Mouse (Mus musculus) stomach, postnatal 0 days (tissue): Measurements from ENCODE around the gene Surf6. TPM values are rescaled to one million over a fixed set of nuclear protein-coding genes. Genes with fewer than 3 reads are reported as not detected.
A peak's percentile ranks its signal among the peaks of the same experiment; 100 is the strongest.

Source experiments
- ATAC-seq: fragments of 200-750 bp; cut with Nextera tagmentation; 2 replicates; pipeline ENCODE4 v1.8.0; 2017; ENCODE audit not compliant: low FRiP score, low TSS enrichment
- DNase-seq: peaks from one replicate; pipeline ENCODE4 v3.0.0-alpha.2; 2016; ENCODE audit warnings: low spot score
- H3K27ac ChIP-seq: fragments of 300-500 bp; sonication (generic); replicated peaks from 2 replicates; pipeline ENCODE4 v1.5.1; 2014; ENCODE audit warnings: mild to moderate bottlenecking, control low read depth
- H3K27me3 ChIP-seq: fragments of 300-500 bp; sonication (generic); 2 replicates; pipeline ENCODE4 v1.6.1; 2014; ENCODE audit warnings: low read length; ENCODE audit not compliant: control insufficient read depth, insufficient read depth
- H3K36me3 ChIP-seq: fragments of 300-500 bp; sonication (generic); 2 replicates; pipeline ENCODE4 v1.6.1; 2014; ENCODE audit warnings: low read length, mixed read lengths; ENCODE audit not compliant: control insufficient read depth, insufficient read depth
- H3K4me1 ChIP-seq: fragments of 300-500 bp; sonication (generic); replicated peaks from 2 replicates; pipeline ENCODE4 v1.6.1; 2014; ENCODE audit warnings: antibody characterized with exemption; ENCODE audit not compliant: control insufficient read depth, insufficient read depth
- H3K4me2 ChIP-seq: fragments of 300-500 bp; sonication (generic); replicated peaks from 2 replicates; pipeline ENCODE4 v1.6.1; 2014; ENCODE audit warnings: low read depth, mild to moderate bottlenecking, control low read depth, moderate library complexity
- H3K4me3 ChIP-seq: fragments of 300-500 bp; sonication (generic); 2 replicates; pipeline ENCODE4 v1.5.1; 2014; ENCODE audit warnings: low read depth, low read length, control low read depth
- H3K9ac ChIP-seq: fragments of 300-500 bp; sonication (generic); 2 replicates; pipeline ENCODE4 v1.6.1; 2014; ENCODE audit warnings: mild to moderate bottlenecking, low read length, control low read depth, mixed read lengths
- H3K9me3 ChIP-seq: fragments of 300-500 bp; sonication (generic); 2 replicates; pipeline ENCODE4 v1.6.1; 2016; ENCODE audit warnings: low read length; ENCODE audit not compliant: control insufficient read depth
- CTCF ChIP-seq: IDR thresholded peaks from 2 replicates; pipeline ENCODE4 v1.5.1; 2016; ENCODE audit warnings: antibody characterized with exemption, low read depth, mild to moderate bottlenecking, moderate library complexity
- EP300 ChIP-seq: optimal IDR thresholded peaks from 2 replicates; pipeline ENCODE3; 2016; ENCODE audit warnings: antibody characterized with exemption
- WGBS: fragments of 180-500 bp; shearing (Covaris S2); extraction: QIAGEN DNeasy Blood & Tissue Kit; methylation state at CpG from one replicate; pipeline ENCODE4 v1.1.7; 2014; 5-methylcytosine and 5-hydroxymethylcytosine counted together
- polyA plus RNA-seq: library from polyadenylated mRNA; unstranded; fragments of >200 nt; fragmentation: Nextera tagmentation; extraction: Ambion mirVana; gene quantifications from 2 replicates; pipeline ENCODE4 v1.2.1, GENCODE M21; 2015

Surf6 gene
- polyA plus RNA-seq, 1 experiment from 2014 or later, result 12.8 TPM

DNA sequence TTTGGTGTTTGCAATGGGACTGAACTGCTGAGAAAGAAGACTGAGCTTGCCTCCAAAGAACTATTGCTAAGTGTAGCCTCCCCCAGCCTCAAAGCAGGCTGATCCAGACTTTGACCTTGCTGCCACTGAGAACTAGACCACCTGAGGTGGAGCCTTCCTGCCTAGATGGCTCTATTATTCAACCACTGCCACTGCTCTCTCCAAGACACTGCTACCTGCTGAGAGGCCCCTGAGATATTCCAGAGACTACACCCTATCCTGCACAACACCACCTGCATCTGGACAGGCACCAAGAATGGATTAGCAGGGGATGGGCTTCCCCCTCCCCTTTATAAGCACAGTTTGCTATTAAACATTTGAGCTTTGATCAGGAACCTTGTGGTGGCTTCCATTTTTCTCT lies 24.1 kb downstream of the Surf6 start:
- Histone ChIP-seq H3K27me3 (no peaks in the 10 kb centered on the region), H3K9ac (no peak overlapping the region), H3K4me1 (no peaks in the 10 kb centered on the region), H3K27ac (no peak overlapping the region), H3K9me3 (no peaks in the 10 kb centered on the region), H3K4me3 (no peak overlapping the region), H3K36me3 (no peaks in the 10 kb centered on the region), H3K4me2 (no peak overlapping the region)
- DNase-seq (no peak), ATAC-seq (no peak)
- TF ChIP-seq EP300 (no peak), CTCF (no peak)

DNA sequence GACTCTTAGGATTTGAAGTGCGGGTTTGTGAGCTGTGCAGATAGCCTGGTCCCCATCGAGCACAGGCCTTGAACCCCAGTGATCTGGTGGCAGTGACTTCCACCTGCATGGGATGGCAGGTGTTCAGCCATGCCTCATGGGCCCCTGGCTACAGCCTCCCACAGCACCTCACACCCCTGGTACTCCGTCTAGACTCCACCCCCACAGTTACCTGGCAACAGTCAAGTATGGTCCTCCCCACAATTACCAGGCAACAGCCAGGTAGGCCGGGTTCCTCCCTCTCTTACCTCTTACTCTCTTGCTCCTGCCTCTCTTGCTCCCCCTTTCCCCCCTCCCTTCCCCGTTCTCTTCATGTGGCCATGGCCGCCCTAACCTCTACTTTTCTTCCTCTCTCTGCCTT lies 32.0 kb downstream of the Surf6 start:
- 65% methylated on average over 6 of the region's 6 CpGs for WGBS

DNA sequence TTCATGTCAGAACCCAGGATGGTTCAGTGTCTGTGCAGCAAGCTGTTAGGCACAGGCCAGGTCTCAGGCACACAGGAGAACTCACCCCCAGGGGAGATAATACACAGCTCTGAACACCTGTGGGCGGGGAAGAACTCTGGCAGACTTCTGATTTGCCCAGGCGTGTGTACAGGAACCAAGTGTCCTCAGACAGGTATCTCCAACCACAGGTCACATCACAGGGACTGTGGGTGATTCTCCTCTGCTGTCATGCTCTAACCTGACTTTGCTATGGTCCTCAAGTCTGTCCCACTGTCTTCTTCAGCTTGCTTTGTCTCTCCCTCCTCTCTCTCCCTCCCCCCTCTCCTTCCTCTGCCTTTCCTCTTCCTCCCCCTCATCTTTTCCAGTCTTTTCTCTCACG lies 37.8 kb downstream of the Surf6 start, which contains the start of gene Abo:
Gene Abo (minus strand): TSS at position 101 of the 400 bp plus-strand sequence.
- H3K4me1 ChIP-seq, result no peaks in the 10 kb centered on the region
- ATAC-seq (no peak), DNase-seq (no peak)
- no peaks in the 10 kb centered on the region for H3K9me3 ChIP-seq
- WGBS, result 50% methylated on average over 3 of the region's 3 CpGs
- H3K9ac ChIP-seq, result no peak within 1 kb of the TSS
- no peak within 1 kb of the TSS for H3K4me3 ChIP-seq
- no peaks in the 10 kb centered on the region for H3K36me3 ChIP-seq
- TF ChIP-seq EP300, result no peak
- TF ChIP-seq CTCF, result no peak
- no peak within 1 kb of the TSS for H3K27ac ChIP-seq
- H3K4me2 ChIP-seq, result no peak within 1 kb of the TSS
- no peaks in the 10 kb centered on the region for H3K27me3 ChIP-seq

More for the DNA sequence above, 32.0 kb downstream of the Surf6 start:
- Histone ChIP-seq H3K27me3 (no peaks in the 10 kb centered on the region), H3K4me3 (no peak overlapping the region), H3K4me1 (no peaks in the 10 kb centered on the region), H3K27ac (no peak overlapping the region), H3K4me2 (no peak overlapping the region), H3K36me3 (no peaks in the 10 kb centered on the region), H3K9ac (no peak overlapping the region), H3K9me3 (no peaks in the 10 kb centered on the region)
- TF ChIP-seq EP300 (no peak), CTCF (no peak)
- no peak for DNase-seq
- no peak for ATAC-seq

GRCm38 (mm10) chr2:26862856-26863255 lies 39.8 kb downstream of the Surf6 start:
- Histone ChIP-seq H3K9me3 (no peaks in the 10 kb centered on the region), H3K4me3 (no peak overlapping the region), H3K27ac (no peak overlapping the region), H3K9ac (no peak overlapping the region), H3K36me3 (no peaks in the 10 kb centered on the region), H3K4me2 (no peak overlapping the region), H3K4me1 (no peaks in the 10 kb centered on the region), H3K27me3 (no peaks in the 10 kb centered on the region)
- WGBS, result 63% methylated on average over 3 of the region's 3 CpGs
- ATAC-seq, result peak; percentile 57; the same call in 1 of the 2 replicates
- TF ChIP-seq CTCF (no peak), EP300 (no peak)
- no peak for DNase-seq

DNA sequence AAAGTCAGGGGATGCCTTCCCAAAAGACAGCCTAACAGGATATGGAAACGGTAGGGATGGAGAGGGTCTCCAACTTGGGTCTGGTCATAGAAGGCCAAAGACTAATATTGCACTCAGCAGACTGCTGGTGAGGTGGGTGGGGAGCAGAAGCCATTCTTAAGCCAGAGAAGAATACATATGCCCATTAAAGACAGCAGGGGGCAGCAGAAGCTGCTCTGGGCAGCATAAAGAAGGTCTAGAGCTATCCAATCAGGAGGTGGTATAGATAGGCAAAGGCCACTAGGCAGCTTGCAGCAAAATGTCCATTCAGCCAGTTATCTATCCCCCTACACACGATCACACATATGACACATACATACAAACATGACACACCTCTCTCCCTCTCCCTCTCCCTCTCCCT lies 55.0 kb downstream of the Surf6 start:
- 55% methylated on average over 2 of the region's 2 CpGs for WGBS
- no peaks in the 10 kb centered on the region for H3K27me3 ChIP-seq
- no peaks in the 10 kb centered on the region for H3K9me3 ChIP-seq
- H3K4me2 ChIP-seq, result no peak overlapping the region
- H3K9ac ChIP-seq, result no peak overlapping the region
- H3K4me3 ChIP-seq, result no peak overlapping the region
- peak; percentile 78 for TF ChIP-seq CTCF
- TF ChIP-seq EP300, result no peak
- peak; percentile 71 for ATAC-seq
- H3K4me1 ChIP-seq, result no peaks in the 10 kb centered on the region
- H3K27ac ChIP-seq, result no peak overlapping the region
- no peaks in the 10 kb centered on the region for H3K36me3 ChIP-seq
- peak; percentile 45 for DNase-seq

Other genes starting within 250 kb of the Surf6 start
- not detected in 2 replicates for gene Lcn4, start 231.6 kb downstream of the Surf6 start, polyA plus RNA-seq
- gene Abo, start 37.9 kb downstream of the Surf6 start, polyA plus RNA-seq, result 0.39 TPM in 2 replicates
- 22.5 and 23.9 TPM in 2 replicates for gene Med22, start 7.8 kb upstream of the Surf6 start, polyA plus RNA-seq
- 477 and 505 TPM in 2 replicates for gene Rpl7a, start 7.9 kb upstream of the Surf6 start, polyA plus RNA-seq
- 26.2 and 26.5 TPM in 2 replicates for gene Surf2, start 13.5 kb upstream of the Surf6 start, polyA plus RNA-seq
- 64.7 and 68.2 TPM in 2 replicates for gene Surf1, start 13.7 kb upstream of the Surf6 start, polyA plus RNA-seq
- gene Surf4, start 31.0 kb upstream of the Surf6 start, polyA plus RNA-seq, result 175 and 183 TPM in 2 replicates
- gene Stkld1, start 31.2 kb upstream of the Surf6 start, polyA plus RNA-seq, result 0.08 TPM in 1 of 2 replicates, not detected in the other
- gene Rexo4, start 61.5 kb upstream of the Surf6 start, polyA plus RNA-seq, result 21.7 and 23.0 TPM in 2 replicates
- gene Adamts13, start 70.5 kb upstream of the Surf6 start, polyA plus RNA-seq, result 0.05 and 0.10 TPM in 2 replicates
- gene Cacfd1, start 107.0 kb upstream of the Surf6 start, polyA plus RNA-seq, result 35.1 and 37.7 TPM in 2 replicates
- gene Slc2a6, start 125.1 kb upstream of the Surf6 start, polyA plus RNA-seq, result 2.0 and 2.7 TPM in 2 replicates
- 0.55 and 1.1 TPM in 2 replicates for gene Mymk, start 169.3 kb upstream of the Surf6 start, polyA plus RNA-seq
- 1.4 and 3.4 TPM in 2 replicates for gene Adamtsl2, start 176.5 kb upstream of the Surf6 start, polyA plus RNA-seq
- gene Fam163b, start 239.6 kb upstream of the Surf6 start, polyA plus RNA-seq, result 0.07 and 0.13 TPM in 2 replicates